Mouse (Mus musculus): ENCODE data around the gene Col15a1. TPM values are rescaled to one million over a fixed set of nuclear protein-coding genes. Genes with fewer than 3 reads are reported as not detected.

Col15a1 gene
- total RNA-seq, 2 experiments from 2014 or later, result 50.7 to 61.5 TPM

GRCm38 (mm10) chr4:47303340-47303998 lies 95.5 kb downstream of the Col15a1 start:
- DNase-seq, result peak in 1 of 2 experiments; percentile 58

- DNase-seq, result no peak
Observed at GRCm38 (mm10) chr4:47309886-47310625, 102.1 kb downstream of the Col15a1 start.

GRCm38 (mm10) chr4:47310812-47311211 lies 102.9 kb downstream of the Col15a1 start:
- peak; percentile 64 to 75 for DNase-seq

DNA sequence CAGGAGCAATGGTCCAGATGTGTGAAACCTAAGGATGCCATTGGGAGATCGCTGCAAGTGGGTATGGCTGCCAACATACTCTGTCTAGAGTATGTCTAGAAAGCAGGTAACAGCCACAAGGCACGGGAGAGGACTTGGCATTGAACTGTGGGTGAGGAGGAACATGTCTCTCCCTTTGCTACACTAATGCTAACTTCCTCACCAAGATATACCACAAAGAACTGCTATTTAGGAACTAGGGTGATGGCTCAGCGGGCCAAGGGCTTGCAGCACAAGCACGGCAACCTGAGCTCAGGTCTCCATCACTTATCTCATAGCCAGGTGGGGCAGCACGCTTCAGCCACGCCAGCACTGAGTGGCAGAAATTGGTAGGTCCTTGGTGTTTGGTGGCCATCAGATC lies 103.5 kb downstream of the Col15a1 start:
- DNase-seq, result no peak

DNA sequence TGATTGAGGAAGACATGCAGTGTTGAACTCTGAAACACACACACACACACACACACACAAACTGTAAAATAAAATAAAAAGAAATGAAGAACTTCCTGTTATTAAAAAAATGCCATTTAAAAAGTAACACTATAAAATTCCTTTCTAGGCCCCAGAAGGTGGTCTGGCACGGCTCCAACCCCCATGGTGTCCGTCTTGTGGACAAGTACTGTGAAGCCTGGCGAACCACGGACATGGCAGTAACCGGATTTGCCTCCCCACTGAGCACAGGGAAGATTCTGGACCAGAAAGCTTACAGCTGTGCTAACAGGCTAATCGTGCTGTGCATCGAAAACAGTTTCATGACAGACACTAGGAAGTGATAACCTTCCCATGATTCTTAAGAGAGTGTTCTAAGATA lies 104.0 kb downstream of the Col15a1 start:
- DNase-seq, result no peak

DNA sequence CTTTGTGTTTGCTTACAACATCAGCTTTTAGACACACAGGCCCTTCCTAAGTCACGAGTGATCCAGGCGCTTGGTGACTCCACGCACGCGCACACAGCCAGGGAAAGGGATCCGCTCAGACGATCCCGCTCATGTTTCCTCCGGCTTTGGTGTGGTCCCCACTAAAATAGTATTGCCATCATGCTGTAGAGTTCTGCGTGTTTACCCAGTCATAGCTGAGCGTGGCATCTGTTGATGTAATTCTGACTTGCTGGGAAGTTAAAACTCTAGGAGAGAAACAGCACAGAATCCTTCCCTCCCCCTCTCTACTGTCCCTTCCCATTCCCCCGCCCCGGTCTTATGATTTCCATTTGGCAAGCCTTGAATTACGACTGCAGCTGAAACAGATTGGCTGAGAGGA lies 104.7 kb downstream of the Col15a1 start:
- no peak for DNase-seq

DNA sequence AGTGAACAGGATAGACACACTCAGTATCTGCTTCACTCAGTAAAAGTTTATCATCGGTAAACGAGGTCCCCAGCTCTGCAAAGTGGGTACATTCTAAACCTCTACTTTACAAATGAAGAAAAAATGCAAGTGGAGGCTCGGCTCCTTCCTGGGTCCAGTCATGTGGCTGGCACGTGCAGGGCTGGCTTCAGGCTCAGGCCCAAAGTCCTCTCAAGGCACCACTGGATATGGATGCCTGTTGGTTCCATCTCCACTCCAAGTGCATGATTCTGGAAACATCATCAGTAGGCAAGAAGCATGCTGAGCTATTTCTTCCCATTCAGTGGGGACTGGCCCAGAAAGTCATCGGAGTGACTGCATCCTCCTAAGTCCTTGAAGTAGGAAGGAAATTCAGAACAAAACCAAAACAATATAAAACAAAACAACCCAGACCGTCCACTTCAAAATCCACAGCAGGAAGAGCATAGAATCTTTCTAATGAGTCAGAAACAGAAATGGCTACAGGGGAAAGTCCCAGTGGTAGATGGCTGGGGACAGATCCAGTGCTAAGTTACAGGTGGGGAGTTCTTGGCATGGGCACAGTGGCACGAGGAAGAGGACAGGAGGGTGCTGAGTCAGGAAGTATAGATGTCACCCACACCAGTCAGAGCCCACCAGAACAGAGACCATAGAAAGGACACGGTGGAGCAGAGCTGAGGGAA lies 105.9 kb downstream of the Col15a1 start:
- DNase-seq, result no peak

- DNase-seq, result peak in 1 of 2 experiments; percentile 69
Observed at GRCm38 (mm10) chr4:47315458-47315857, 107.5 kb downstream of the Col15a1 start.

- DNase-seq, result peak in 1 of 2 experiments; percentile 67
Observed at GRCm38 (mm10) chr4:47316432-47316831, 108.5 kb downstream of the Col15a1 start.

GRCm38 (mm10) chr4:47319561-47320321 lies 111.8 kb downstream of the Col15a1 start:
- peak in 1 of 2 experiments; percentile 38 for DNase-seq

DNA sequence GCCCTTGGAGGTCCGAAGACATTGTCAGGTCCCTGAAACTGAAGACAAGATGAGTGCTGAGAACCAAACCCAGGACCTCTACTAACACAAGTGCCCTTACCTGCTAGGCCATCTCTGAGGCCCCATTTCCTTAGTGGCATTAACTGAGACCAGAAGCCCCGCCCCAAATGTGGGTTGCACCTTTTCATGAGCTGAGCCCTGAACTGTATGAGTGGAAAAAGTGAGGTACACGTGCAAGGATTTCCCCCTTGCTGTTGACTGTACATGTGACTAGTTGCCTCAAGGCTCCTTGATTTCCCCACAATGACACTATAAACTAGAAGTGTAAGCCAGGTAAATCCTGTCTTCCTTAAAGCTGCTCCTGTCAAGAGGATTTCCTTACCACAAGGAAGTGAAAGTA lies 114.4 kb downstream of the Col15a1 start:
- DNase-seq, result no peak

- DNase-seq, result no peak
Observed at GRCm38 (mm10) chr4:47324206-47324605, 116.2 kb downstream of the Col15a1 start.

DNA sequence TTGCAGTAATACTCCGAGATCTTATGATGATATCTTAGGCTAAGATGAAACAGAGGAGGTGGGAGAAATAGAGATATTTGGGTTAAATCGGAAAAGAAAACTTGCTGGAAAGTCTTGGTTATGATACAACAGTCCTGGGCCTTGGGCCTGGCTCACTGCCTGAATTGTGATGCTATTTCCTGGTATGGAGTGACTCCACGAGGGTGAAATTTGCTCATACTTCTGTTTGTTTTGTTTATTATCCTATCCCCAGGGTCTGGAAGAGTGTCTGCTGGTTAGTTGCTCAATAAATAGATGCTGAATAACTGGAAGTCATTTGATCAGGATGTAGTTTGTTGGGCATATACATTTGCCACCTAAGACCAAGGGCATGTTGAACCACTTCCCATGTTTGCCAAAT lies 119.8 kb downstream of the Col15a1 start:
- no peak for DNase-seq

GRCm38 (mm10) chr4:47329285-47329684 lies 121.3 kb downstream of the Col15a1 start:
- no peak for DNase-seq

DNA sequence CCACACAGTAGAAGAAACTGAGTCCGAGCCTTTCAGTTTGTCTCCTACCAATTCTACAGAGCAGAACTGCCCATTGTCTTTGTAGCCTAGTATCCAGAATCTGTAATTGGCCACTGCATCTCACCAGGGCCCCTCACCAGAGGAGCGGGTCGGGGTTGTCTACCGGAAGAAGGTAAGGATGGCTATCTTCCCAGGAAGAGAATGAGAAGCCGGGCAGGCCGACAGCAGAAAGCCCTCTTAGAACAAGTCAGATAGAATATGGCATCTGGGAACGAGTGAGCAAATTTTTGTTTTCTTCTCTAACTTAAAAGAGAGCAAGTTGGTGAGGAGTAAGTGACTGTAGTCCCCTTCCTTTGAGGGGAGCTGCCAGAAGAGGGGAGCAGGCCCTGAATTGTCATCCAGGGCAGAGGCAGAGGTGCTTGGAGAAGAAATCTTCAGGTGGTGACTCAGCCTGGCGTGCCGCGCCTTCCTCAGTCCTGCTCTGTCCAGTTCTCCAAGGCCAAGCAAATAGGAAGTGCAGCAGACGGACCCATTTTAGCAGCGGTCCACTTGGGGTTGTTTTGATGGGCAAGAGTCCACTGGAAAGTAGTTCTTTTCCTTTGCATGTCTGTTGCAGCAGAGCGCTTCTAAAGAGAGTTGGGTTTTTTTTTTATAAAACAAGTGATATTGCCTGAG lies 122.6 kb downstream of the Col15a1 start:
- DNase-seq, result no peak

GRCm38 (mm10) chr4:47332812-47333343 lies 124.9 kb downstream of the Col15a1 start:
- no peak for DNase-seq

DNA sequence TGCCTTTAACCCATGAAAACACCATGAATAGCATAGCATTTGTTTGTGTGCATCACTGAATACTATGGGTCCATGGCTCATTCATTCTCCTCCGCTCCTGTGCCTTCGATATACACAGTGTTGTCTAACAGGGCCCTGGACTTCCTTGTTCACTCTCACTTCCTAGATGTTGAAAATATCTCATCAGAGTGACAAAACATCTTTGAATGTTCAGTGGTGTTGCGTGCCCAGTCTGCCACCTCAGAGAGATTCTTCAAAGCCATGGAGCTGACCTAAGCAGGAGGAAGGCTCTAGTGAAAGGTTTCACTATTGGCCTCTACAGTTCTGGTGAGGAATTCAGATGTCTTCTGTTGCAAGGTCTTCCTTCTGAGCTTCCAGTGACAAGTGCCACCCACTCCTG lies 125.6 kb downstream of the Col15a1 start:
- no peak for DNase-seq

DNA sequence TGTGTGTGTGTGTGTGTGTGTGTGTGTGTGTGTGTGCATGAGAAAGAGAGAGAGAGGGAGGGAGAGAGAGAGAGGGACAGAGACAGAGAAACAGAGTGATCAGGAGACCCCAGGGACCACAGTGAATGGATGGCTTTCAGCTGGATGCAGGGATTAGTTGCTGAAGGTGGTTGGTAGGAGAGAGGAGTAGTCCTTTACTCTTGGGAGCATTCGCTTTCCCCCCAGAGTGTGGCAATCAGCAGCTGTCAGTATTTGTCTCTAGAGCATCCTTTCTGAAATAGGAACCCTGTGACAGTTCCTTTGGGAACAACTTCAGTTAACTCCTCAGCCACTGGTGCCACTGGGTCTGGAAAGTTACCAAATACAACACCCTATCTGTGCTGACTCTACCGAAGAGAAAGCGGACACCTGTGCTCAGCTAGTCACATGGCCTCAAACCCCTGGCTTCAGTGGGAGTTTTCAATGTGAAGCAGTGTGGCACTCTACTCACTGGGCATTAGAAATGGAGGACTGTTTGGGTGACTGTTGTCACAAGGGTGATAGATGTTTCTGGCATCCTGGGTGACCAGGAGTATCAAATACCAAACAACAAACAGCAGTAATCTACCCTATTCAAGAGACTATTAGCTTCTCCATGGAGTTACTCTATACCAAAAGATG lies 129.1 kb downstream of the Col15a1 start:
- DNase-seq, result no peak

DNA sequence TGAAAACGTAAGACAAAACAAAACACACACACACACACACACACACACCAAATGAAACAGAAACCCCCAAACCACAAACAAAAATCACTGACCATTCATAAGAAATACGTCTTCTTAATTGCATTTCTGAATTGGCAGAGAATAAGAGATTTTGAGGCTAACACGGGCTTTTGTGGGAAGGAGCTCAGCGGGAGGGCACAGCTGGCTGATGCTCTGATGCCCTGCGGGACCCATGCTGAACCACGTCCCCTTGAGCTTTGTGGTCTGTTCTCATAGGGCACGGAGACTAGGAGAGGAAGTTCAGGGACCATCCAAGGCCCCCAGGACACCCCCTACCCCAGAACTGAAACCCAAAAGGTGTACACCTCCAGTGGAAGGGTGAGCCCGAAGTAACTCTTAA lies 134.7 kb downstream of the Col15a1 start:
- DNase-seq, result no peak

DNA sequence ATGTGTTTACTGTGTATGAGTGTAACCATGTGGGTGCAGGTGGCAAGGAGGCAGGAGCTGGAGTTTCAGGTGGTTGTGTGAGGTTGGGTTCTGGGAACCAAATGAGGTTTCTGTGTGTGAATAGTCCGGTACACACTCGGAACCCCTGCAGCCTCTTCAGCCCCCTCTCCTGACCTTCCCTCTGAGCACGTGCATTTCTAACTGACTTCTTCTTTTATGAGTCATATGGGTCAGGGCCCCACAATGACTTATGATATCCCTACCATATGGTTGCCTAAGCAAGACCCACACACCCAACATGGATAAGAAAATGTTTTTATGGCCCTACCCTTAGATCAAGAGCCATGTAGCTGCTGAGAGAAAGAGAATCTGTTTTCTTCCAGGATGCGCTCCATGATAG lies 139.1 kb downstream of the Col15a1 start:
- DNase-seq, result no peak

DNA sequence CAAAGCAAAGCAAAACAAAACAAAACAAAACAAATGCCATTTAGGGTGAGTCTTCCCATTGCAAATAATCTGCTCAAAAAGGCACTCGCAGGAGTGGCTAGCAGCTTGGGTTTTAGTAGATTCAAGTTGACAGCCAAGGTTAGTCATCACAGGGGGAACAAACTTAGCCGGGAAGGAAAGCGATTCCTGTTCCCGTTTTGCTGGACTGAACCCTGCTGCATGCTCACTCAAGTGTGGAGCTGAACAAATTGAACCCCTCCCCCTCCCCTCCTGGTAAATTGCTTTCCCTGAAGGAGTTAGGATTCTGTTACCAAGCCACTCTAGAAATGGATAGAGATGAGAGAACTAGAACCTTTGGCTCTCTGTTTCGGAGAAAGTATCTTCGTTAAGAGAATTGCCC lies 141.8 kb downstream of the Col15a1 start:
- DNase-seq, result no peak
